Mouse (Mus musculus): Measurements from ENCODE around the gene C1s2.

DNA sequence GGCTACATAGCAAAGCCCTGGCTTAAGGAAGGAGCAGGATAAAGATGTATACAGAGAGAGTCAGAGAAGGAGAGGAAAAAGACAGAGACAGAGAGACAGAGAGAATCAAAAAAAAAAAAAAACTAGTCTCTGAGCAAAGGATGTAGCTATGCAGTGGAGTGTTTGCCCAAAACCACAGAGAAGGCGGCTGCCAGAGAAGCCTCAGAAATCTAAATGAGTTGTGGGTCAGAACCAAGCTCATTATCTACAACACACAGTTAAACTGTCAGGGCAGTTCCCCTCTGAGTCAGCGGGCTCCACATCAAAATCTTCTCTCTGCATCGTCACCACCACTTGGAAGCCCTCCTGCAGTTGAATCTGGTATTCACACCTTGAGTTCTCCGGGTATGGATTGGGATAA is 5.1 kb downstream of the C1s2 start:
- TF ChIP-seq POLR2A (IDR thresholded peaks at IDR 0.05; ENCODE audit: borderline replicate concordance, extremely low read depth, low read depth, low read length) (no peak), CTCF (IDR thresholded peaks at IDR 0.05; ENCODE audit: insufficient read depth, low read length) (no peak)

All from lung, adult 2 months (tissue).